8 mouse cellular contexts compared by ENCODE assay signal in genomic region chr1:64302833-64303358, GRCm38 (mm10).
DNase-seq lines count a peak whose midpoint lies in the region; ATAC-seq and TF ChIP-seq lines count a peak whose summit lies in the region.

No protein-coding gene starts in this region.

- 0 out of 2 replicates have a peak overlapping the region, but pooled peaks have one; percentile 27 for H3K27ac ChIP-seq in forebrain, embryonic 15.5 days (replicated peaks)
- H3K27ac ChIP-seq in layer of hippocampus, adult 2 months = peak overlapping the region; percentile 69
- H3K27ac ChIP-seq in lung, embryonic 14.5 days (ENCODE audit: low read depth) = 0 out of 2 replicates have a peak overlapping the region, but pooled peaks have one; percentile 44
- 0 out of 2 replicates have a peak overlapping the region, but pooled peaks have one; percentile 59 for H3K27ac ChIP-seq in neural tube, embryonic 13.5 days (replicated peaks)

- H3K4me3 ChIP-seq in forebrain, embryonic 15.5 days = peak overlapping the region; percentile 15; the same call in 1 of the 2 replicates
- peak overlapping the region; percentile 36 for H3K4me3 ChIP-seq in layer of hippocampus, adult 2 months
- no peak overlapping the region for H3K4me3 ChIP-seq in lung, embryonic 14.5 days (ENCODE audit: low read depth, low read length)
- no peak overlapping the region for H3K4me3 ChIP-seq in neural tube, embryonic 13.5 days

- ATAC-seq in forebrain, embryonic 15.5 days (replicated peaks) = 0 out of 2 replicates have a peak, but pooled peaks have one; percentile 19
- ATAC-seq in hematopoietic stem cell, adult 5-6 weeks (replicated peaks in 1 of 2; ENCODE audit: insufficient read depth in 1 of 2, low FRiP score in 2 of 2, low TSS enrichment in 1 of 2, low read depth in 1 of 2, poor library complexity in 2 of 2, severe bottlenecking in 2 of 2) = peak; percentile 55 to 65
- ATAC-seq in lung, embryonic 14.5 days (ENCODE audit: insufficient read depth) = no peak
- ATAC-seq in neural tube, embryonic 13.5 days (ENCODE audit: low read depth) = no peak

- H3K4me1 ChIP-seq in forebrain, embryonic 15.5 days = peaks cover 17% of the 10 kb centered on the region
- peaks cover 5% of the 10 kb centered on the region; the same call in 1 of the 2 replicates for H3K4me1 ChIP-seq in lung, embryonic 14.5 days (ENCODE audit: insufficient read depth)
- H3K4me1 ChIP-seq in neural tube, embryonic 13.5 days (replicated peaks) = peaks cover 29% of the 10 kb centered on the region

- H3K9ac ChIP-seq in forebrain, embryonic 15.5 days (replicated peaks) = no peak overlapping the region
- no peak overlapping the region for H3K9ac ChIP-seq in lung, embryonic 14.5 days
- H3K9ac ChIP-seq in neural tube, embryonic 13.5 days = no peak overlapping the region

- TF ChIP-seq CTCF in layer of hippocampus, adult 2 months (conservative IDR thresholded peaks at IDR 0.05) = peak; percentile 51
- TF ChIP-seq CTCF in lung, embryonic 14.5 days (IDR thresholded peaks at IDR 0.05; ENCODE audit: low read depth) = no peak

- peak overlapping the region; percentile 16 for H3K4me2 ChIP-seq in forebrain, embryonic 15.5 days (replicated peaks)
- peak overlapping the region; percentile 38 for H3K4me2 ChIP-seq in lung, embryonic 14.5 days
- H3K4me2 ChIP-seq in neural tube, embryonic 13.5 days = peak overlapping the region; percentile 9

- H3K36me3 ChIP-seq in forebrain, embryonic 15.5 days = no peaks in the 10 kb centered on the region
- no peaks in the 10 kb centered on the region for H3K36me3 ChIP-seq in lung, embryonic 14.5 days (ENCODE audit: insufficient read depth)
- H3K36me3 ChIP-seq in neural tube, embryonic 13.5 days = no peaks in the 10 kb centered on the region

- no peaks in the 10 kb centered on the region for H3K27me3 ChIP-seq in forebrain, embryonic 15.5 days
- H3K27me3 ChIP-seq in lung, embryonic 14.5 days (ENCODE audit: insufficient read depth, low read length) = no peaks in the 10 kb centered on the region
- H3K27me3 ChIP-seq in neural tube, embryonic 13.5 days = no peaks in the 10 kb centered on the region

- no peaks in the 10 kb centered on the region for H3K9me3 ChIP-seq in forebrain, embryonic 15.5 days
- no peaks in the 10 kb centered on the region for H3K9me3 ChIP-seq in lung, embryonic 14.5 days (ENCODE audit: low read depth, low read length)
- no peaks in the 10 kb centered on the region for H3K9me3 ChIP-seq in neural tube, embryonic 13.5 days

- peak; percentile 51 for DNase-seq in CD4-positive helper T cell, adult 2 months (ENCODE audit: low read depth, low spot score)
- peak; percentile 66 for DNase-seq in adrenal gland, adult 2 months
- DNase-seq in layer of hippocampus, adult 2 months (ENCODE audit: low spot score in 2 of 2) = peak; percentile 46 to 61
- DNase-seq in lung, embryonic 14.5 days = peak; percentile 70
- DNase-seq in thymus, postnatal 0 days (ENCODE audit: low spot score) = peak; percentile 60

- WGBS in forebrain, embryonic 15.5 days = 11% methylated on average over 8 of the region's 10 CpGs
- 16% methylated on average over 9 of the region's 10 CpGs for WGBS in lung, embryonic 14.5 days
- WGBS in neural tube, embryonic 13.5 days = 8% methylated on average over 10 of the region's 10 CpGs

Comparison
In these comparisons a context has a peak if more than half of its experiments do, and no peak if none do; other contexts are left out.
1. ATAC-seq: peak in forebrain, embryonic 15.5 days (single experiment) and hematopoietic stem cell, adult 5-6 weeks (2 of 2); none in lung, embryonic 14.5 days (single experiment) and neural tube, embryonic 13.5 days (single experiment).
2. H3K4me3 ChIP-seq: peak in forebrain, embryonic 15.5 days (single experiment) and layer of hippocampus, adult 2 months (single experiment); none in lung, embryonic 14.5 days (single experiment) and neural tube, embryonic 13.5 days (single experiment).
3. Peak in every context shown above with its lines, with median percentiles within 50 percentile points of each other: DNase-seq, H3K27ac ChIP-seq and H3K4me2 ChIP-seq.